Mouse (Mus musculus) left cerebral cortex, adult 18-20 months (tissue): ENCODE measurements around the gene Spg20. TPM values are rescaled to one million over a fixed set of nuclear protein-coding genes. Genes with fewer than 3 reads are reported as not detected.
A peak's percentile ranks its signal among the peaks of the same experiment; 100 is the strongest.

Experiments used
- DNase-seq, 2 experiments: peaks; one replicate each; pipeline ENCODE4 v3.0.0; 2021 to 2022; ENCODE audit warnings: low spot score in 2 of 2, mixed read lengths in 1 of 2
- long read RNA-seq, 2 experiments: library from polyadenylated mRNA; stranded (forward); transcript quantifications; one replicate each; pipeline ENCODE4 v2.0.0; 2021
- total RNA-seq, 2 experiments: library from RNA; stranded (reverse); gene quantifications; 2 replicates each; pipeline ENCODE4 v1.2.3; 2021

Spg20 gene
- 10 to 100 TPM; 33.7 to 36.3 TPM for total RNA-seq
- long read RNA-seq, experiment 1, transcript Spg20-201 (9 exons, 3,770 nt) = major isoform, 25 of 45 reads
- long read RNA-seq, experiment 1, transcript Spg20-202 (8 exons, 3,567 nt) = minor isoform, 14 of 45 reads
- long read RNA-seq, experiment 1, partial matches to known transcripts = 4 of 45 reads
- long read RNA-seq, experiment 1, other reads (novel, unspliced or antisense) = 1 of 45 reads
- long read RNA-seq, experiment 2, transcript Spg20-201 (9 exons, 3,770 nt) = major isoform, 11 of 26 reads
- long read RNA-seq, experiment 2, transcript Spg20-202 (8 exons, 3,567 nt) = minor isoform, 6 of 26 reads
- long read RNA-seq, experiment 2, partial matches to known transcripts = 5 of 26 reads
- long read RNA-seq, experiment 2, other reads (novel, unspliced or antisense) = 4 of 26 reads

DNA sequence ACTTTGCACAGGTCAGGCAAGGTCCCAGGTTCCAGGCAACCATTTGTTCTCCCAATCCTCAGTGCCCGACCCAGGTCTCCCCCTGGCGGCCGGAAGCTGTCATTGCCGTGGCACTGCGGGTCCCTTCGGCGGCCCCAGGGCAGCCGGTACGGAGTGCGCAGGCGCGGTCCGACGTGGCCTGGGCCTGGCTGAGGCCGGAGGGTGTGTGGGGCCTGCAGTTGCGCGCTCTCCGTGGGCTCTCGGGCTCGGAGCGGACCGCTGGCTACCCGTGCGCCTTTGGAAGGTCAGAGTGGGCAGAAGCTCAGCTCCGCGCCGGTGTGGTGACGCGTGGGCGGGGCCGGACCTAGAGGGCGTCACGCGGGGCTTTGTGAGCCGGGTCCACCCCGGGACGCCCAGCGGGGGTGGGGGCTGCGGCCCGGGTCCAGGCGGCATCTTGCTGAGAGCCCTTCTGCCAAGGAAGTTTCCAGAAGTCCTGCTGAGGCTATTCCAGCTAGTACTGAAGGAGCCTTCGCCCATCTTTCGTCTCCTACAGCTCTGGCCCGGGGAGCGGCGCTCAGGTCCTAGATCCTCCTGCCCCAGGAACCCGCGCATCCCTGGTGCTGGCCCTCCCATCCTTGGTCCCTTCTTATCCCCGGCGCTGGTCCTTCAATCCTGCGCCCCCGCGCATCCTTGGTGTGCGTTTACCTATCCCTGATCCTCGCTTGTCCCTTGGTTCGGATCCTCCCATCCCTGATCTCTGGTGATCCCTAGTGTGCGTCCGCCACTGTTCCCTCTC is at the start of gene Spg20:
TSS of gene Spg20 (plus strand) at position 174 of the 775 bp plus-strand sequence.
- peak; percentile 96 to 97 for DNase-seq

DNA sequence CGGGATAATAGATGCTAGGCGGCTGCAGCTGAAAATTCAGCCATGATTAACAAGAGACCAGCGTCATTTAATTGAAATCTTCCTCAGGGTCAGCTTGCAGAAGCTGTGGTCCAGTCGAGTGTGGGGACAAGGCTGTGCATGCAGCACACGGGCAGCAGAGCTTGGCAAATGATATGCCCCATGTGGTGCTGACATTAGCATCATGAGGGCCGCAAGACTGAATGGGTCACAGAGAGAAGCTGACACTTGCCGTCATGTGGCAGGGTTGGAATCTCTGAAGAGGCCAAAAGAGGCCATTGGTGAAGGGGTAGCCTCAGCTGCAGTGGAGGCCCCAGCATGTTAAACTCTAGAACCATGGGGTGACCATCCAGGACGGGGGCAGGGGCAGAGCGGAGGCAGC is 49.3 kb upstream of the Spg20 start:
- DNase-seq = no peak

DNA sequence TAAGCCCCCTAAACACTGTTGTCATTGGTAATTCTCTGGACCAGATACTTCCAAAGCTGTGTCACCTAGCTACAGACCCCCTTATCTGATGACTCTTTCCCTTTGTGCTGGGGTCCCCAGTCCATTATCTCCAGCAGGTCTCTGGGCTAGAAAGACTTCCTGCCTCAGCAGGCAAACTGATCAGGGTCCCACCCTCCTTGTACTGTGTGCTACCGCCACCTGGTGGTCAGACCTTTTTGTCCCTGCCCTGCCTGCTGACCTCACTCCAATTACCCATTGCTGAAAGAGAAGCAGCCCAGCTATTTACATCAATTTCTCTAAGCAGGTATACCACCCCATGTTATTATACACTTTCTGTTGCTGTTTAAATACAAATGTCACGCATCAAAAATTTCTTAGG is 47.5 kb upstream of the Spg20 start:
- peak; percentile 78 to 83 for DNase-seq

DNA sequence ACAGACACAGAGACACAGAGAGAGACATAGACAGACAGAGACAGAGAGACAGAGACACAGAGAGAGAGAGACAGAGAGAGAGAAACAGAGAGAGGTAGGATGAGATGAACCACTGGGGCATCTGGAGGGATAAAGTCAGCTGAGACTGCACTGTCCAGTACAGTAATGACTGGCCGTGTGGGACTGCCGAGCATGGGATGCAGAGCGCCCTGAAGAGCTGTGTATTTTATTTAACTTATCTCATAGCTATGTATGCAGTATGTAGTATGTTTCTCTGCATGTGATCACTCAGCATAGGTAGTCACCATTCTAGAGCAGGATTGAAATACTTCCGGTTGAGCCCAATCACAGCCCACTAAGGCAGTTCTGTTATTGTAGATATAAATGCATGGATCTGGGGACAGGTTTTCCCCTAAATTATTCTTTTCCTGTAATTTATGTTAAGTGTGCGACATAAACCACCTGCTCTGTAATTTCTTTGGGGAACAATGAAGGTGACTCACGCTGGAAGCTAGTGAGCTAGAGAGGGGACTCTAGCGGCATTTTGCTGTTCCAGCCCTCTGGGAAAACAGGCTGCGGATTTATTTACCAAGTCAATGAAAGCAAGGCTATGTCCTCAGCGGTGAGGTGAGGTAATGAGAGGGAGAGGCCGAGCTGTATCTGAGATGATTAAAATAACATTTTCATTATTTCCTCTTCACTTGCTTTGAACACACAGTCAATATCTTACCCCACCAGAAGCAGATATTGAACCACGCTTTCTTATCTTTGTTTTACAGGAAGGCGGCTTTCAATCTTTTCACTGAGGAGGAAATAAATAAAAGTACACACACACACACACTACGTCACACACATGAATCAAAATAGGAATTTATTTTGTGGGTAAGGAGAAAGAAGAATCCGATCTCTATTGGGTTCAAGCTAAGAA is 45.9 kb upstream of the Spg20 start:
- no peak for DNase-seq

DNA sequence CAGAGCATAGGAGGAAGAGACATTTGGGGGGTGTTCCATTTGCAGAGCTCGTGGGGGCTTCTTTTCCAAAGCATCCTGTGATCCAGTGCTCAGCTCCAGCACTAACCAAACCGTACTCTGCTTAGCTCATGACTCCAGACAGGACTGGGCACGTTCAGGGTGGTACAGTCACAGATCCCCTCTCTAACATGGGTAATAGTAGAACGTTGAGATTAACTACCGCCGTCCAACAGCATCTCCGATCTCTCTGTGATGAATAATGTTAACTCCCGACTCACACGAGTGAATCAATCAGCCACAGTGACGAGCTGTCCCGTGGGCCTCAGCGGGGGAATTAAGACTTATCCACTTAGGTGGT is 45.3 kb upstream of the Spg20 start:
- DNase-seq = no peak

DNA sequence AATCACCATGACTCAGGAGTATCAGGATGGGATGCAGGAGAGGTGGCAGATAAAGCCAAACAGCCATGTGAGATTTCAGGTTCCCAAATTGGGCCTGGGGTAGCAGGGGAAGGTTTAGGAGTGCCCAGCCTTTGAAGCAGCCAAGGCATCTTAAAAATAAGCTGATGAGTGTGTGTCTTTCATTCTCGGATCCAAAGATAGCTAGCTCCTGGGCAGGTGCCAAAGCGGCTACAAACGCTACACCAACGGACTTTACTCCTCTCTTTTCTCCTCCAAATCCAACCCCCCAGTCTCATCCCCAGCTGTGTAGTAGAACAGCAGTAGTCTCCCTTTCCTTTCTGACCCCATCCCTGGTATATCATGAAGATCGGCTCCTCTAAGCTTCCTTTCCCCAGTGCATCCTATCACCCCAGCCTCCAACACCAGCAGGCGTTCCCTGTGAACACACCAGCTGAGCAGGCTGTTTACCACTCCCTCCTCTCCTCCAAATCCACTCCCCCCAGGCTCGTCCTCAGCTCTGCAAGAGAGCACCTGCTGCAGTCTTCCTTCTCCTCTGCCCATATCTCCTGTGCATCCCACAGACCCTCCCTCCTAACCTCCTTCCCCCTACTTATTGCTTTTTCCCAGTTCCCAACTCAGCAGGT is 44.0 kb upstream of the Spg20 start:
- DNase-seq = no peak

DNA sequence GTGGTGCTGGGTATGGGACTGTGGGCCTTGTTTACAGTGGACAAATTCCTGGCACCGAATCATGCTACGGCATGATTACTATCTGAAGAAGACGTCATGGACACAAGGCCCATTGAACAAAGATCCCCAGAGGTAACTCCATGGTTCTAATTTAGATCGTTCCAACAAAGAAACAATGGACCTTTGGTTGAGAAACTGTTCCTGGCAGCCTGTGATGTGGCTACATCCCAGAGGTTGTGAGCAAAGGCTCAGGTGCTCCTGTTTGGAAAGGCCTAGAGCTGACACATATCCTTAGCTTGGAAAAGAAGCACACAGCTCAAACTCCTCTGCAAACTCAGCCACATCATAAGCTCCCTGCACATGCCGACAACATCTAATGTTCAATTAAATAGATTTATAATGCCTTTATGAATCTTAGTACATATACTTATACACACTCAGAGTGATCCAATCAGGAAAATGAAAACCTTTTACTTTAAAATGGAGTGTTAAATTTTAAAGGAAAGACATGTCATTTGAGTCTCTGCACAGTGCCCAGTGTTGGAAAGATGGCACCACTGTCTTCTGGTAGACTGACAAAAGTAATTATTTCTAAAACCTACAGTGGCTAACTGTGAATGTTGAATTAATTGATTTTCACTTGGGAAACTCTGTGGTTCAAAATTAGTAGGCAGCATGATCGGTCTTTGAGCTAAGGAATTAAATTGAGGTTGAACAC is 37.2 kb upstream of the Spg20 start:
- no peak for DNase-seq

DNA sequence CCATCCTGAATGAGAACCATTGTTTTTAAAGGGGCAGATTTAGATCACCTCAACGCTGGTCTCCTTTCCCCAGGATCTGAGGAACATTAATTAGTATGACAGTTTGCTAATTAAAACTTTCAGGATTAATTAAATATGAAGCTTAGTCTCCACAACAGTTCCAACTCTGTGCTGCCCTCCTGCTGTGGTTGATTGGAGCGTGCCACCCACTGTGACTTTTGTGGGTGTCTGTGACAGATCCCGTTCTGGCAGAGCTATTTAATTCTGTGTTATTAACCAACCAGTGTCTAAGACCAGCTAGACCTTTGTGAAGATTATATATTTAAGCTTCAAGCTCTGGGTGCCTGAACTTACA is 36.6 kb upstream of the Spg20 start:
- no peak for DNase-seq

DNA sequence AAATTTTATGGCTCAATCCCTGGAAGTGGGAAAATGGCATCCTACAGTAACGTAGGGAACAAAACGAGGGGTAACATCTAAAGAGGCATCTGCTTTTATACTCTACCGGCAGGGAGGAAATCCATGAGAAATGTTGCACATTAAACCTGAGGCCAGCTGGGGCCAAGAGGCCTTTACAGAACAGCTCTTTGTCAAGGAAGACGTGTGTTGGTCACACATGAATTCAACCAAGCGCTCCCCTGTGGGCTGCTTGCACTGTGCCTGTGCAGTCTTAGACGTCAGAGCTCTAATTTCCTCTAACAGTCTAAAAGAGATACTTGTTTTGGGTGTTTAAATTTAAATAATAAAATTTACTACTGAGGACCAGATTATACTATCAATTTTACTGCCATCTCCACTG is 33.7 kb upstream of the Spg20 start:
- no peak for DNase-seq

DNA sequence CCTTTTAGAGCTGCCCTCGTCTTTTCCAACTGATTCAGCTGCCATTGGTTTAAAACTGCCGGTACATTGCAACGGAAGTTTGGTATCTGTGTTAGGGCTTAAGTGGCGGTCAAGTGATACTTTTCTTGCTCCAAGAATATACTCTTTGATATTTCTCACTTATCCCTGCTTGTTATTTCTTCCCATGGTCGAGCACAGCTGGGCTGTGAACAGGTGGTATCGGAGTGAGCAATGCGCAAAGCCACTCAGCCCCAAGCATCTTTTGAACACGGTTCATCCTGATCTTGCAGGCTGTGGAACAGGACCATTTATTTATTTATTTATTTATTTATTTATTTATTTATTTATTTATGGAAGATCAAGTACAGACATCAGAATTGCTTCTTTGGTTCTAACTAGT is 32.3 kb upstream of the Spg20 start:
- DNase-seq = no peak

DNA sequence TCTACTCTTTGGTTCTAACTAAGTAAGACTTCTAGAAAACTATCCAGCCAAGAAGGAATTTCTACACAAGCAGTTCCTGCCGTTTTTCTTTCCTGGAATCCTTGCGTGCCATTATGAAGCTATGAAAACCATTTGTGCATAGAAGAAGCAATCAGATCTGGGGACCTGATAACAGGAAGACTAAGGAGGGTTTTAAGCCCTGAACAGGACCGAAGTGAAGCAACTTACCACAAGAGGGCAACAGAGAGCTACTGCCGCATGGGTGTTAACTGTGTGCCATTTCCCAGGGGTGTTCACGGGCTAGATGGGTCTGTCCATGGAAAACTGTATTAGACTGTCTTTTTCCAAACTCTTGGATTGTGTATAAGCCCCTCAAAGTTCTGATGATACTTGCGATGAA is 31.9 kb upstream of the Spg20 start:
- DNase-seq = peak; percentile 76 to 87

DNA sequence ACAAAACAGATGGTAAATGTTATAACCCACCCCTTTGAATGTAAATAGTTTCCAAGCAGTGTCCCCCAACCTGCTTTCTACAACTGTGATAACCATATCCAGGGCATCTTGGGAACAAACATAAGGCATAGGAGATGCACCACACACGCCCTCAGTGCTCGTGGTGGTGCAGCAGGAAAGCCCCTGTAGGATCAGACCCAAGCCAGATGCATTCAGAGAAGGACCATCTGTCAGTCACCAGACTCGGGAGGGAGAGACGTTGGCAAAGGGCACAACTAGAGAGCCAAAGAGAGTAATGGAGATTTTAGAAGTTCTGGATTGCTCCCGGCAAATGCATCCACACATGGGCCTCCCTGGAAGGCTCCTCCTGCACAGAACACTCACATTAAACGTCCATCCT is 27.1 kb upstream of the Spg20 start:
- DNase-seq = no peak

DNA sequence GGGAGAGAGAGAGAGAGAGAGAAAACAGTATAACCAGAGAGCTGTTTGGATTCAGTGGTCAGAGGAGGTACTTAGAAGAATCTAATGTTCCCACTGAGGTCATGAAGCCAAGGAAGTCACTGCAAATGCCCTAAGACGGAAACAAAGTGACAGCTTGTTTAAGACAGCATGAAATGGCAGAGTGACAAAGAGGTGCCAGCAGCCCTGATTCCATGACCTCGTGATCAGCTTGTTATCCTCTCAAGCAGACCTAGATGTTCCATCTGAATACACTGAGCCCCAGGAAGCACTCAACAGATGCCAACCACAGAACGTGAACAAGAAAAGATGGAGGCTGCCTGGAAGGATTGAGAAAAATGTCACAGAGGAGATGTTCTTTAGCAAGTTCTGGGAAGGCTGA is 26.2 kb upstream of the Spg20 start:
- no peak for DNase-seq

DNA sequence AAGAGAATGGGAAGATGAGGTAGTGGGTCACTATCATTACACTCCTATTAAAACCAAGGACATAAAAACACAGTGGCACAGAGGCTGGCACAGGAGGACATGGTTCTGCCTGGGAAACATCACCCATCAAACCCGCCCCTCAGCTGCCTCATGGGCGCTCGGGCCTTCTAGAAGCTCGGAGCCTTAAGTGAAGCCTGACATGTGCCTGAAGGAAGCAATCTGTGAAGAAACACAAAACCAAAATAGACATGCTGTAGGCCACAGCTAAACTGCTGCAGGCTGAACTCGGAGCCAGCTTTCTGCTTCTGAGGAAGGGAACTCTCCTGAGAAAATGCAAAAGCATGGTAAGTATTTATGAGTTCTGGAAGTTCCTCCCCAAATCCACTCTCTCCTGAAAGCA is 25.0 kb upstream of the Spg20 start:
- DNase-seq = no peak

DNA sequence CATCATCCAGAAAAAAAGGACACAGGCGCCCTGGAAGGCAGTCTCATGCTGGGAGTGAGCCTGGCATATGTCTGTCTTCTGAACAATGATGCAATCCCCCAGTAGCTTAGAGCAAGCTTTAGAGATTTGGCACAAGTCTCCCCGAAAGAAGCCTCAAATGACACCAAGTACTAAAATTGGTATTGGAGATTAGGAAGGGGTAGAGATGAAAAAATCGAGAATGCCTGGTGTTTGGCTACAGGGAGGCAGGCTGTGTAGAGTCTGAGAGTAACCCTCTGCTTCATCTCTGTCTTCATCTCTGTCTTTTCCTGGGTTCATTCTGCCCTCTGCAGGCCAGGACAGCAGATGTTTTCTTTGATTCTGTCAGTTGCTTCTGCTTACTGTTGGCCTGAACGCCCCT is 24.5 kb upstream of the Spg20 start:
- DNase-seq = peak in 1 of 2 experiments; percentile 36

DNA sequence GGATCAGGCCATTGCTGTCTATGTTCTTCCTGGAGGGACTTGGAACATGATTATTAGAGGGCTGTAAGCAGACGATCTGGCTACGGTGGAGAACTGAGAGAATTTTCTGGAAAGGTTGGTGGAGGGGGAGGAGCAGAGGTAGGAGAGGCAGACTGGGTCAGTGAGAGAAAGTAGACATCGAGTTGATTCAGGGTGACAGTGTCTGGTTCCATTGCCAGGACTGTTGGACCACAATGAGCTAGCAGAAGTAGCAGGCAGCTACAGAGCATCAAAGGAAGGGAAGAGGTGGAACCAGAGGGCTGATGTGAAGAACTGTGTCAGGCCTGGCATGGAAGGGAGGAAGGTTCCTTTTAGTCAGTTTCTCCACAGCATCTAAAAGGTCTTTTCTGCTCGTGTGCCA is 23.5 kb upstream of the Spg20 start:
- no peak for DNase-seq

DNA sequence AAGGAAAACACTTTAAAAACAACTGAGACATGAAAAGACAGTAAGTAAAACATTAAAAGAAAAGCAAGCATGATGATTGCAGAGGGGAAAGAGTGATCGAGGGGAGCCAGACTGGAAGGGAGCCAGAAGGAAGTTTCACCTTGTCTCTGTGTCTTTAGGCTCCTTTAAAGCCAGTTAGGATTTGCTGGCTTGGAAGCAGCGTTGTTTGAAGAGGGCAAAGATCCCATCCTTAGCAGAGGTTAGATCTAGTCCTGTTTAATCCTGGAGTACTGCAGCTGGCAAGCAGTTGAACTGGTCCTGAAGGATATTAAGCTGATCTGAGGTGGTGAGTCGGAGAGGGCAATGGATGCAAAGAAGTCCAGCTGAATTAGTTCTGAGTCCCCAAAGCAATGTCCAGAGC is 23.1 kb upstream of the Spg20 start:
- no peak for DNase-seq

DNA sequence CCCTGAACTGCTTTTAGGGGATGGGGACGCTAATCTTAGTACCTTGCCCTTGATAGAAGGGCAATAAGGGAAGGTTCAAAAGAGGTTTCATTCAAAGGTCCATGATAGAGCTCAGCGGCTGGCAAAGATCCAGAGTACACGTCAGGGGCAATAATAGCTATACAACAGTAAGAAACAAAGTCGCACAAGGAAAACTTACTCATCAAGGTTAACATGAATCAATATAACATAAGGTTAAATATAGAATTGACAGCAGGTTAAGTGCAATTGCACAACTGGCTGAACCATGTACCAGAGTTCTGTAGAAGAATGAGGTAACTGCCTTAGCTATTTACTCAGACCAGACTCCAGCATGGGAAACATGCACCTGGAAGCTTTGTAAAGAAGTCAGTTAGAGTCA is 22.6 kb upstream of the Spg20 start:
- no peak for DNase-seq

DNA sequence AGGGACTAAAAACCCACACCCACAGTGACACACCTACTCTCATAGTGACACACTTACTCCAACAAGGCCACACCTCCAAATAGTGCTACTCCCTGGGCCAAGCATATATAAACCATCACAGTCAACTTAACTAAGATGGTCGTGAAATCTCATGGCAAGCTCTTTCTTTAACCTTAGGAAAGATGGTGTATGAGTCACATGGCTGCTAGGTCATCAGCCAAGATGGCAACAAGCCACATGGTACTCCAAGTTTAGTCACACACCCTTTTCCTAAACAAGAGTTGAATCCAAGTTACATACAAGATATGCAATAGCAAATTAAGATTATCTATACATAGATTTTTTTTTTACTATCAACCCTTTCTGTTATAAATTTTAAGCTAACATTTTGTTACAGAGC is 18.7 kb upstream of the Spg20 start:
- DNase-seq = no peak

DNA sequence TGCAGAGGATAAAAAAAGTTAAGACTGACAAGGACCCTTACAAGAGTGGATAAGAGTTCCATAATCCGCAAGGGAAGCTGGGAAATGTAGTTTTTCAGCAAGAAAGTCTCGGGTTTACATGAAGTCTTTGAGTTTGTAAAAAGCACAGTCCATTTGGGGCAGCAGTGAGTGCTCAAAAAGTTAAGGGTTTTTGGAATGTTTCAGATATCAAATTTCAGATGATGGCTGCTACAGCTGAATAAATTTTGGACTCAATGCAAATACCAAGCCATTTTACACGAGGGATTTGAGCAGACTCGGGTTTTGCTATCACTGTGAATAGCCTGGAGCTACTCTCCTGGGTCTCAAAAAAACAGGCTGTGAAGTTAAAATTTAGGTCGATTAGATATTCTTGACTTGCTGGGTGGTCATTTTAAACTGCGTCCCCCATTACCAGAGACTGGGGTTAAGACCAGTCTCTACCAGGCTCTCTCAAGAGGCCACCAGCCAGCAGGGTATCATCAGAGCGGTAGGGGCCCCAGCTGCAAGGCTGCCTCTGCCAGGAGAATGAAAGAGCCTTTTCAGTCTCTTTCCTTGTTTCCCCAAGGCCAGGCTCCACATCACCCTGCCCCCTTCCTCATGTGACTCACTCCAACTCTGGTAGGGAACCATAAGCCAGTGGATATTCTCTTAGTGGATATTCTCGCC is 15.8 kb upstream of the Spg20 start:
- peak; percentile 23 to 25 for DNase-seq
